Mouse (Mus musculus) layer of hippocampus, adult 9-10 months (tissue): Measurements from ENCODE around the gene Nbeal2.
"Not testable (repeated sequence)": the region's sequence is repeated elsewhere in the genome, so short reads cannot be mapped to it uniquely, and the experiment has no call there.

ENCODE experiments used
- DNase-seq: peaks from one replicate; pipeline ENCODE4 v3.0.0; 2022; ENCODE audit warnings: low spot score

Nbeal2 gene

DNA sequence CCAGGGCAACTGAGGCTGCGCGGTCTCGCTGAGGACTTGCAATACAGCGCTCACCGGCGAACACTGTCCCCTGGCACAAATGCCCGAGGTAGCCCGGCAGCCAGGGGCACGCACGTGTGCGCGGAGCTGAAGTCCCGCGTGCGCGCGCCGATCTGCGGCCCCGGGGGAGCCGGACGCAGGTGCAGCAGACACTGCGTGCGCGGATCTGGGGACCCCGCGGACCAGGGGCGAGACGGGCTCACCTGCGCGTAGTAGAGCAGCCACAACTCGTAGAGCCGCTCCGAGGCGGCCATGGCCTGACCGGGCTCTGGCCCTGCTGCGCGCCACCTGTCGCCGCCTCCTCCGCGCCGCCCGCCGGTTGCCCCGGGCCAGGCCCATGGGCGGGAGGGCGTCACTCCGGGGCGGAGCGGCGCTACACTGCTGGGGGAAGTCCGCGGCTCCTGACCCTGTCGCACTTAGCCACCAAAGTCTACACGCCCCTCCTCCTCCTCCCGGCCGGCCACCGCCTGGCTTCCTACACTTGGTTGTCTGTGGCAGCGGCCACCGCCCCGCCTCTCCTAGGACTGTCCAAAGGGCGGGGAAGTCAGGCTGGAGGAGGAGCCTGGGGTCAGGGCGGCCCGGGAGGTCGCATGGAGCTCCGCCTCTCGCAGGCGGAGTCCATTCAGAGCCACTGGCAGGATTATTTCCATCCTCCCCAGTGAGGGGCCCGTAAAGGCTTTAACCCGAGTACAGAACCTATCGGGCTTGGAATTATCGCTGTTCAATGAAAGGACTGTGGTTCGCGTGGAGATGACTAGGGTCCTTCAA, at the start of gene Nbeal2:
Gene Nbeal2, minus strand, starts transcription at position 507 of the 807 bp plus-strand sequence.
- DNase-seq = peak; percentile 61

- DNase-seq = no peak
These were observed 48.9 kb upstream of the Nbeal2 start for GRCm38 (mm10) chr9:110702848-110703247.

DNA sequence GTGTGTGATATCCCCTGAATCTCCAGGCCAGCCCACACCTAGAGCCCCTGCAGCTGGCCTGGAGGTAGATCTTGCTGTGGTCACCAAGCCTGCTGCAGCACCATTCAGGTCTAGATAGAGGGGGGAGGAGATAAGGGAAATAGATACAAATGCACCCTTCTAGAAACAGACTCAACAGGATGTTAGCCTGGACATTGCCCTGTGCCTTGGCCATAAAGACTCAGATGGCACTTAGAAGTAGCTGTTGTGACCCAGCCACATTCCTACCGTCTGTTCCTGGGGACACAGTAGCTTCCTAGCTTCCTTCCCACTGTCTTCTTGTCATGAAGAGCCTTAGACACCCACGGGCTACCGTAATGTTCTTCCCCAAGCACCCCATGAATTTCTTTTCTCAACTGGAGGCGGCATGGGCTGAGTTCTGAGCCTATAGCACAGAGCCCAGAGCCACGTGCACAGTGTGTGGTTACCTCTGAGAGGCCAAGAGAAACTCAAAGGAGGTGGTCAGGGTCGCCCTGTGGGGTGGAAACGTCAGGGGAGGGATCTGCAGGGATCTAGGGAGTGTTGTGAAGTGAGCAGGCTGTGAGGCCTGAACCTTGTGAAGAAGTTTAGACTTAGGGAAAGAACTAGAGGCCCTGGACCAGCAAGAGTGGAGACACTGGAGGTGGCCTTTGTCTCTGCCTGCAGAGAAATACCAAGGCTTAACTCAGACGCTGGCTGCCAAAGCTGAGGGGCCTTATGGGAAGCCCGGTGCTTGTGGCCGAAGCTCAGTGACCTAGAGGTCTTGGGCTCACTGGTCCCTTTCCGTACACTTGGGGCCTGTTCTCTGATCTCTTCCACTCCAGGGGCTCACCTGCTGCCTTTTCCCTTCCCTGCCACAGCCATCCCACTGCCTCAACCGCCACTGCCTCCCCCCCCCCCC, 47.4 kb upstream of the Nbeal2 start:
- DNase-seq = no peak

- DNase-seq = no peak
These were observed 45.6 kb upstream of the Nbeal2 start for GRCm38 (mm10) chr9:110699574-110699973.

DNA sequence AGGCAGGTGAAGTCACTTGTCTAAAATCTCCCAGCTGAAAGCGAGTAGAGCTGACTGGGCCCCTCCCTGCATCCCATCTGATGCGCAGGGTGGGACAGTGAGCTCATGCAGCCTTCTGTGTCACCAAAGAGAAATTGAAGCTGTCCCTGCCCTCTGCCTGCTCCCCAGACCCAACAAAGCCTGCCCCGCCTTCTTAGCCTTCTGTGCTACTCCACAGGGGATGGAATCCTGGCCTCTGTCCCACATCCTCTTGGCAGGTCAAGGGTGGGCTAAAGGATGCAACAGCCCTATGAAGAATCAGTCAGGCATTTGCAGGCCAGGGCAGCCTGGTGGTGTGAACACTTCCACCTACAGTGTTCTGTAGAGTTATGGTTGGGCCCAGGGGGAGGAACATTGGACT, 43.5 kb upstream of the Nbeal2 start:
- no peak for DNase-seq

DNA sequence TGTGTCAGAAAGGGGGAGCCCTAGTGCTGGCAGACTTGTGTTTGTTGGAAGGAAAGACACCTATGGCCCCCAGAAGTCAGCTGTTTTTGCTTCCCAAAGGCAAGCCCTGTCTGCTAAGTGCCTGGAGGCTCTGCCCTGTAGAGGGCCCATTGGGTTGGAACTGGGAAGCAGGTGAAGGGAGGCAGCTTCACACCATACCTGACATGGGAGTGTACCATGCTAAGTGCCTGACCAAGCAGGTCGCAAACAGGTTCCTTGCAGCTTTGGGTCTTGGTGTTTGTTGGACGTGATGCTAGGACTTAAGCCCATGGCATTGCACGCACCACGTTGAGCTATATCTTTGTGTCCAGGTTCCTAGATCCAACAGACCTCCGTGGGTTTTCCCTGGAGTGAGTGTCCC, 42.5 kb upstream of the Nbeal2 start:
- DNase-seq = no peak

DNA sequence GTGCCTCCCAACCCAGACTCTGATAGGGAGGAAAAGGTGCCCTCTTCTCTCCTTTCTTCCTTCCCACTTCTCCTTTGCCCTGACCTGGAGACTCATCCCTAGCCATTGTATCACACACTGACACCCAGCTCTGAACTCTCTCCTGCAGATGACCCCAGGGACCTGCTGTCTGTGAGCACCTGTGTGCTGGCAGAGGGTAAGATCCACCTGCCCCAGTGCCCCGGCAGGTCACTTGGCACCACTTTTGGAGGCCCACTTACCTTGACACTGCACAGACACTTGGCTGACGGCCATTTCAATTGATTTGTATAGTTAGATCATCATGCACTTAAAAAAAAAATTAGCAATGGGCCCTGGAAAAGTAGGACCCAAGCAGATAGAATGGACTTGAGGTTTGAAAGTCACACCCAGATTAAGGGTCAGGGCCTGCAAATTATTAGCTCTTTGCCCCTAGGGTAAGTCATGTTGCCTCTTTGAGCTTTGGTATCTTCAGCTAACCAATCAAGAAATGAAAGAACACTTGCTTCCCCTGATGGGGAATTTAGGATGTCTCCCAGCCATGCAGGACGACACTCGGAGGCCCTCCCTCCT, 41.3 kb upstream of the Nbeal2 start:
- DNase-seq = no peak

DNA sequence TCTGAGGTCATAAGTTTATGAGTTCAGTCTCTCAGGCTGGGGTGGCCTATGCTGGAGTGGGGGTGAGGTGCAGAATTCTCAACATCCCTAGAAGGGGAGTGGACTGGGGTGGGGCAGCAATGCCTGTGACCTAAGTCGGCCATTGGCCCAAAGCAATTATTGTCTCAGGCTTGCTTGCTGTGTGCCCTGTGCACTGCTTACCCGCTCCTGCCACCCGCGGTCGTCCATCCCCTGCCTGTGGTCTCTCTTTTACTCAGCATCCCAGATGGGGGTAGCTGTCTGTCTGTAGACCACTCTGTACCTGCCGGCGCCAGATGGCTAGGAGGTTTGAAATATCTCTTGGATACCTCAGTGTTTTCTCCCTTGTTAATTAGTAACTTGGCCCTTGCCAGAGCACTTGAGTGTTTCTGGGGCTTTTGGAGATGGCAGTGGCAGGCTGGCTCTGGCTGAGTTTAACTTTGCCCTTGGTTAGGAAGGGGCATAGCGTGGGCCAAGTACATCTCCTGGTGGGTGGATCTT, 35.4 kb upstream of the Nbeal2 start:
- DNase-seq = no peak

DNA sequence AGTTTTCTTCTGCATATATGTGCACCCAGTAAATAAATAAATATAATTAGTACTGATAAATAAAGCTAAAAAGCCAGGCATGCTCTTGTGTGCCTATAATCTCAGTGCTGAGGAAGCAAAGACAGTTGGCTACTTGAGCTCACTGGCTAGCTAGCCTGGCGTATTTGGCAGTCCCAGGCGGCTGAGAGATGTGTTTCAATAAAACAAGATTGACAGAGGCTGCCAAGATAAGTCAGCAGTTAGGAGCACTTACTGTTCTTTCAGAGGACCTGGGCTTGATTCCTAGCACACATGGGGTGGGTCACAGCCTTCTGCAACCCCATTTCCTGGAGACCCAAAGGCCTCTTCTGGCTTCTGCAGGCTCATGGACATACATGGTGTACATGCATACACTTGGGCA, 33.9 kb upstream of the Nbeal2 start:
- no peak for DNase-seq

GRCm38 (mm10) chr9:110687061-110687460, 33.1 kb upstream of the Nbeal2 start:
- no peak for DNase-seq

DNA sequence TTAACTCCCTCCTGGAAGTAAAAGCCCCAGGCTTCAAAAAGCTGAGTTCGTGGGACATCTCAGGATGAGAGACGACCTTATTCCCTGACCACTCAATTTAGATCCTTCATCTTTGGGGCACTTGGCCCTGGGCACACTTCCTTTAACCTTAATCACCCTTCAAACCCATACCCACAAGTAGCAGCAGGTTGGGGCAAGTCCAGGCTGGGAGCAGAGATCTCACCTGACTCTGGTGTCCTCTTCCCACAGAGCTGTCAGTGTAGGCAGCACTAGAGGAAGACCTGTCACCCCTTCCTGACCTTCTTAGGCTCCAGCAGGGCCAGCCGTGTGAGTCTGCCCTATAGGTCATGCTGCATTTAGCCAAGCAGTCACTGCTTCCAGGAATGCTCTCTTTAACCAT, 32.5 kb upstream of the Nbeal2 start:
- DNase-seq = no peak

DNA sequence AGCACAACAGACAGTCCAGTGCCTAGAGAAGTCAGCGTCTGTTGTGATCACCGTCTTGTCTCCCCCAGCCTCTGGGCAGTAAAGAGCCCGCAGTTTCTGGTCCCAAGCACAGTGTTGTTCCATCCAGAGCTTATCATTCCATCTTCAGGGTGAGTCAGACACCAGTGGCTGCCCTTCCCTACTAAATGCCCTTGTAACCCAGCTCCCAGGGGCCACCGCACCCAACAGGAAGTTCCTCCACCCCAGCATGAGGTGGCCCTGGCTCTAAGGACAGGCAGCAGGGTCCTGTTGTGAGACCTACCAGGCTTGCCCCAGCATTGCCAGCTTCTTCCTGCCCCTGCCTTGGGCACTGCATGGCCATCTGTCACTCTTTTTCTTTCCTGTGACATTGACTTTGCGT, 31.6 kb upstream of the Nbeal2 start:
- DNase-seq = no peak

- DNase-seq = no peak
These were observed 31.2 kb upstream of the Nbeal2 start for GRCm38 (mm10) chr9:110685187-110685586.

GRCm38 (mm10) chr9:110684100-110684831, 30.3 kb upstream of the Nbeal2 start:
- DNase-seq = peak; percentile 51

DNA sequence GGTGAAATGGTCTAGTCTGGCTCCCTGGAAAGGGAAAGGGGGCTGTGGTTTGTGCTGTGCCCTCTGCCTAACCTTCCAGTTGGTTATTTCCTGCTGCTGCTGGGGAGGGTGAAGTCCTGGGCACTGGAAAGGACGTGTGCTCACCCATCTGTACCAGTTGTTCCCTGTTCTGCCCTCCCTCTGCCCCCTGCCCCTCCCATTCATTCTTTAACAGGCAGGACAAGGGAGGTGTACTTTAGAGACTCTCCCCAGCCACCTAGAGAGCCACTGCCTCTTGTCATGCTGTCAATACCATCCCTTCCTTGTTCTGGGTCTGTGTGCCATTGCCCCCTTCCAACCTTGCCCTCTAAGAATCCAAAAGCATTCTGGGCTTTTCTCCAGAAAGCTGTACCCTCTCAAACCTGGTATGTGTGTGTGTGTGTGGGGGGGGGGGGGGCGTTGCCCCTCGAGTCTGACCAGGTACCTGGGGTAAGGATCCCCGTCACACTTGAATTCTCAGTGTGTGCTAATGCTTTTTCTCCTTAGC, 29.7 kb upstream of the Nbeal2 start:
- DNase-seq = no peak

- not testable (repeated sequence) for DNase-seq
These were observed 28.7 kb upstream of the Nbeal2 start for GRCm38 (mm10) chr9:110682697-110683096.

- DNase-seq = no peak
These were observed 28.3 kb upstream of the Nbeal2 start for GRCm38 (mm10) chr9:110682255-110682654.

DNA sequence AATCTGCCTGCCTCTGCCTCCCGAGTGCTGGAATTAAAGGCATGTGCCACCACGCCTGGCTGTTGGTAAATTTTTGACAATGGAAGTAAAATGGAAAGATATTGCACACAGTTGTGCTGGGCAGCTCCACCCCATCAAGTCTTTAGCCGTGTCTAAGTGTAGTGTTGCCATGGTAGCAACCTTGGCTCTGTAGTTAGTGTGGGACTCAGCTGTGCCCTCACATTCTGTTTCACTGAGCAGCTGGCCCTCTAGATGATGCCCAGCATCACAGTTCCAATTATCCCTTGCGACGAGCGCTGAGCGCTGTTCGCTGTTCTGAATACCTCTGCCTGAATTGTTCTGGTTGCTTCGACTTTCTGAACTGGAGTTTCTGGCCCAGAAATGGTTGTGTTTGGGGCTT, 27.9 kb upstream of the Nbeal2 start:
- no peak for DNase-seq

GRCm38 (mm10) chr9:110680736-110681507, 27.0 kb upstream of the Nbeal2 start:
- DNase-seq = no peak

GRCm38 (mm10) chr9:110678886-110679285, 24.9 kb upstream of the Nbeal2 start:
- DNase-seq = no peak

- no peak for DNase-seq
These were observed 22.5 kb upstream of the Nbeal2 start for GRCm38 (mm10) chr9:110676492-110676911.
